Mouse (Mus musculus) layer of hippocampus, adult 2 months (tissue): ENCODE results near the gene H2al1g. TPM values are rescaled to one million over a fixed set of nuclear protein-coding genes. Genes with fewer than 3 reads are reported as not detected.
A peak's percentile ranks its signal among the peaks of the same experiment; 100 is the strongest.
"Not testable (repeated sequence)": the region's sequence is repeated elsewhere in the genome, so short reads cannot be mapped to it uniquely, and the experiment has no call there.

Experiments
- DNase-seq, 2 experiments: peaks; one replicate each; pipeline ENCODE4 v3.0.0; 2022; ENCODE audit warnings: low spot score in 2 of 2
- H3K27ac ChIP-seq: fragments of 200-600 bp; 2 replicates; pipeline ENCODE4 v1.8.1; 2022
- H3K4me3 ChIP-seq: fragments of 200-600 bp; 2 replicates; pipeline ENCODE4 v1.8.1; 2022; ENCODE audit warnings: mild to moderate bottlenecking
- CTCF ChIP-seq: fragments of 200-600 bp; conservative IDR thresholded peaks from 2 replicates; pipeline ENCODE4 v1.8.1; 2022; ENCODE audit warnings: antibody characterized with exemption, mild to moderate bottlenecking, moderate library complexity
- long read RNA-seq, 2 experiments: library from polyadenylated mRNA; stranded (forward); transcript quantifications; one replicate each; pipeline ENCODE4 v2.0.0; 2021; ENCODE audit warnings: borderline mapping rate in 2 of 2
- total RNA-seq, 2 experiments: library from RNA; stranded (reverse); gene quantifications; 2 replicates each; pipeline ENCODE4 v1.2.3; 2021

H2al1g gene
- not detected for total RNA-seq
- long read RNA-seq, experiment 1, result 0 reads
- long read RNA-seq, experiment 2, result 0 reads

DNA sequence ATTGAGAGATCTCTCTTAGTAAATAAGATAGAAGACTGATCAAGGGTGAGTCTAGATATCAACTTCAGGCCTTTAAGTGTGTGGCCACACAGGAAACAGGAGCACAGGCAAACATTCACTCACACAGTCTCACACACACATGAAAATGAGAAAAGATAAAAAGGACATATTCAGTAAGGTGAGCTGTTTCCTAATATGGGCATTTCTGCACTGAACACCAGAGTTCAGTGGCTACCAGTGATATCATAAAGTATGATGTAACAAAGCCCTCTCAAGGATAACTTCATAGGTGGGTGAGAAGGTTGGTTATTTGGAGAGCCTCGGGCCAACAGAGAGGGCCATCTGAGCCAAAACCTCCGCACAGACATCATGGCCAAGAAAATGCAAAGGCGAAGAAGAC lies at the start of gene H2al1g:
TSS of gene H2al1g (plus strand) at position 301 of the 400 bp plus-strand sequence.
- DNase-seq, H3K27ac ChIP-seq, H3K4me3 ChIP-seq: not testable (repeated sequence)

GRCm38 (mm10) chrX:11269074-11269473 lies 49.0 kb upstream of the H2al1g start:
- DNase-seq, result peak; percentile 25 to 30
- no peak overlapping the region for H3K4me3 ChIP-seq
- no peak overlapping the region for H3K27ac ChIP-seq
- no peak for TF ChIP-seq CTCF

GRCm38 (mm10) chrX:11273190-11273589 lies 44.9 kb upstream of the H2al1g start:
- Histone ChIP-seq H3K27ac (no peak overlapping the region), H3K4me3 (no peak overlapping the region)
- no peak for TF ChIP-seq CTCF
- no peak for DNase-seq

DNA sequence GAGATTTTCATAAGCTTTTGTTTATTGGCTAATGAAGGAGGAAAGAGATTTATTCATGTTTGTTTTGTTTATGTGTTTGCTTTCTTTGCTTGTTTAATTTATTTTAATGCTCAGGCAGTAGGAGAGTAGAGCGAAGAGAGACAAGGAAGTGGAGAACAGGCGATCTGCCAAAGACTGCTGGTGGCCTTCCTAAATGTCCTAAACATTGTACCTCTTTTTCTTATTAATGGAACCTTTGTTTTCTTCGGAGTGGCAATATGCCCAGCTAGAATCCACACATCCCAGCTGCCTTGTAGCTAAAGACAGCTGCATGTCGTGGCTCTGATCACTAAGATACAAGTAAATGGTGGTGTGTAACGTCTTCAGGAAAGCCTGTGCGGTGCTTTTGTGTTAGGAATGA lies 41.0 kb upstream of the H2al1g start:
- no peak for DNase-seq
- Histone ChIP-seq H3K4me3 (no peak overlapping the region), H3K27ac (no peak overlapping the region)
- no peak for TF ChIP-seq CTCF

- no peak for DNase-seq
- Histone ChIP-seq H3K4me3 (no peak overlapping the region), H3K27ac (no peak overlapping the region)
- no peak for TF ChIP-seq CTCF
Measured at GRCm38 (mm10) chrX:11280741-11281140, 37.3 kb upstream of the H2al1g start.

- Histone ChIP-seq H3K4me3 (no peak overlapping the region), H3K27ac (no peak overlapping the region)
- no peak for DNase-seq
- no peak for TF ChIP-seq CTCF
Measured at GRCm38 (mm10) chrX:11288306-11288882, 29.7 kb upstream of the H2al1g start.

DNA sequence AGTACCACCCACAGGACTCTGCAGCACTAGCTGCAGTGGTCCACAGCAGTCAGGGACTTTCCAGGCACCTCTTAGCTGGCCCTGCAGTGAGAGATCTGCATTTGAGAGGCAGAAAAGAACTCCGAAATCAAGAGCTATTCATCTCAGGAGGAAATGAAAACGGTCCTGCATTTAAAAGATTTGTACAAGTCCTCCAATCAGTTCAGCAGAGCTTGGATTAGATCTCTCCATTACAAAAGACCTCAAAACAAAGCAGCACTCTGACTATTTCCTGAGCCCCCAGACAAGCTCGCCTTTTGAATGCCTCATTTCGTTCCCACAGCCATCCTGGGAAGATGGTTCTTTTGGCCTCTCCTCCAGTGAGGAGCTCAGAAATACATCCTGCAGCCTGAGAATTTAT lies 28.8 kb upstream of the H2al1g start:
- no peak for TF ChIP-seq CTCF
- no peak overlapping the region for H3K4me3 ChIP-seq
- no peak for DNase-seq
- H3K27ac ChIP-seq, result no peak overlapping the region

DNA sequence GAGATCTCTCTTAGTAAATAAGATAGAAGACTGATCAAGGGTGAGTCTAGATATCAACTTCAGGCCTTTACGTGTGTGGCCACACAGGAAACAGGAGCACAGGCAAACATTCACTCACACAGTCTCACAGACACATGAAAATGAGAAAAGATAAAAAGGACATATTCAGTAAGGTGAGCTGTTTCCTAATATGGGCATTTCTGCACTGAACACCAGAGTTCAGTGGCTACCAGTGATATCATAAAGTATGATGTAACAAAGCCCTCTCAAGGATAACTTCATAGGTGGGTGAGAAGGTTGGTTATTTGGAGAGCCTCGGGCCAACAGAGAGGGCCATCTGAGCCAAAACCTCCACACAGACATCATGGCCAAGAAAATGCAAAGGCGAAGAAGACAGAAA lies 19.1 kb upstream of the H2al1g start, which contains the start of gene H2al1a:
TSS of gene H2al1a (plus strand) at position 301 of the 400 bp plus-strand sequence.
- not testable (repeated sequence) for H3K27ac ChIP-seq, H3K4me3 ChIP-seq

GRCm38 (mm10) chrX:11302132-11302531 lies 15.9 kb upstream of the H2al1g start, which contains the start of gene H2al1b:
Gene H2al1b, plus strand, starts transcription at chrX:11302432.
- DNase-seq, H3K27ac ChIP-seq, H3K4me3 ChIP-seq: not testable (repeated sequence)

More for the DNA sequence above, 19.1 kb upstream of the H2al1g start, which contains the start of gene H2al1a:
- DNase-seq, result not testable (repeated sequence)

DNA sequence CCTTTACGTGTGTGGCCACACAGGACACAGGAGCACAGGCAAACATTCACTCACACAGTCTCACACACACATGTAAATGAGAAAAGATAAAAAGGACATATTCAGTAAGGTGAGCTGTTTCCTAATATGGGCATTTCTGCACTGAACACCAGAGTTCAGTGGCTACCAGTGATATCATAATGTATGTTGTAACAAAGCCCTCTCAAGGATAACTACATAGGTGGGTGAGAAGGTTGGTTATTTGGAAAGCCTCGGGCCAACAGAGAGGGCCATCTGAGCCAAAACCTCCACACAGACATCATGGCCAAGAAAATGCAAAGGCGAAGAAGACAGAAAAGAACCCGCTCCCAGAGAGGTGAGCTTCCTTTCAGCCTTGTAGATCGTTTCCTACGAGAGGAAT lies 12.7 kb upstream of the H2al1g start, which contains the start of gene H2al1c:
TSS of gene H2al1c (plus strand) at position 301 of the 400 bp plus-strand sequence.
- not testable (repeated sequence) for DNase-seq, H3K4me3 ChIP-seq, H3K27ac ChIP-seq

- H3K4me3 ChIP-seq, H3K27ac ChIP-seq, DNase-seq: not testable (repeated sequence)
Measured at GRCm38 (mm10) chrX:11308524-11308923, 9.5 kb upstream of the H2al1g start, which contains the start of gene H2al1d. Gene H2al1d, plus strand, starts transcription at chrX:11308824.

- H3K4me3 ChIP-seq, DNase-seq, H3K27ac ChIP-seq: not testable (repeated sequence)
Measured at GRCm38 (mm10) chrX:11311634-11312033, 6.4 kb upstream of the H2al1g start, which contains the start of gene H2al1e. Gene H2al1e, plus strand, starts transcription at chrX:11311934.

- not testable (repeated sequence) for H3K4me3 ChIP-seq, DNase-seq, H3K27ac ChIP-seq
Measured at GRCm38 (mm10) chrX:11314858-11315257, 3.2 kb upstream of the H2al1g start, which contains the start of gene H2al1f. Gene H2al1f, plus strand, starts transcription at chrX:11315158.

- H3K27ac ChIP-seq, DNase-seq, H3K4me3 ChIP-seq: not testable (repeated sequence)
Measured at GRCm38 (mm10) chrX:11321192-11321591, 3.1 kb downstream of the H2al1g start, which contains the start of gene H2al1h. Gene H2al1h, plus strand, starts transcription at chrX:11321492.

DNA sequence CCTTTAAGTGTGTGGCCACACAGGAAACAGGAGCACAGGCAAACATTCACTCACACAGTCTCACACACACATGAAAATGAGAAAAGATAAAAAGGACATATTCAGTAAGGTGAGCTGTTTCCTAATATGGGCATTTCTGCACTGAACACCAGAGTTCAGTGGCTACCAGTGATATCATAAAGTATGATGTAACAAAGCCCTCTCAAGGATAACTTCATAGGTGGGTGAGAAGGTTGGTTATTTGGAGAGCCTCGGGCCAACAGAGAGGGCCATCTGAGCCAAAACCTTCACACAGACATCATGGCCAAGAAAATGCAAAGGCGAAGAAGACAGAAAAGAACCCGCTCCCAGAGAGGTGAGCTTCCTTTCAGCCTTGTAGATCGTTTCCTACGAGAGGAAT lies 6.3 kb downstream of the H2al1g start, which contains the start of gene H2al1i:
TSS of gene H2al1i (plus strand) at position 301 of the 400 bp plus-strand sequence.
- H3K4me3 ChIP-seq, DNase-seq, H3K27ac ChIP-seq: not testable (repeated sequence)

DNA sequence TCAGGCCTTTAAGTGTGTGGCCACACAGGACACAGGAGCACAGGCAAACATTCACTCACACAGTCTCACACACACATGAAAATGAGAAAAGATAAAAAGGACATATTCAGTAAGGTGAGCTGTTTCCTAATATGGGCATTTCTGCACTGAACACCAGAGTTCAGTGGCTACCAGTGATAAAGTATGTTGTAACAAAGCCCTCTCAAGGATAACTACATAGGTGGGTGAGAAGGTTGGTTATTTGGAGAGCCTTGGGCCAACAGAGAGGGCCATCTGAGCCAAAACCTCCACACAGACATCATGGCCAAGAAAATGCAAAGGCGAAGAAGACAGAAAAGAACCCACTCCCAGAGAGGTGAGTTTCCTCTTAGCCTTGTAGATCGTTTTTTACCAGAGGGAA lies 9.5 kb downstream of the H2al1g start, which contains the start of gene H2al1j:
TSS of gene H2al1j (plus strand) at position 301 of the 400 bp plus-strand sequence.
- H3K4me3 ChIP-seq, DNase-seq, H3K27ac ChIP-seq: not testable (repeated sequence)
